8 mouse cellular contexts compared by ENCODE assay signal in the genomic region with DNA sequence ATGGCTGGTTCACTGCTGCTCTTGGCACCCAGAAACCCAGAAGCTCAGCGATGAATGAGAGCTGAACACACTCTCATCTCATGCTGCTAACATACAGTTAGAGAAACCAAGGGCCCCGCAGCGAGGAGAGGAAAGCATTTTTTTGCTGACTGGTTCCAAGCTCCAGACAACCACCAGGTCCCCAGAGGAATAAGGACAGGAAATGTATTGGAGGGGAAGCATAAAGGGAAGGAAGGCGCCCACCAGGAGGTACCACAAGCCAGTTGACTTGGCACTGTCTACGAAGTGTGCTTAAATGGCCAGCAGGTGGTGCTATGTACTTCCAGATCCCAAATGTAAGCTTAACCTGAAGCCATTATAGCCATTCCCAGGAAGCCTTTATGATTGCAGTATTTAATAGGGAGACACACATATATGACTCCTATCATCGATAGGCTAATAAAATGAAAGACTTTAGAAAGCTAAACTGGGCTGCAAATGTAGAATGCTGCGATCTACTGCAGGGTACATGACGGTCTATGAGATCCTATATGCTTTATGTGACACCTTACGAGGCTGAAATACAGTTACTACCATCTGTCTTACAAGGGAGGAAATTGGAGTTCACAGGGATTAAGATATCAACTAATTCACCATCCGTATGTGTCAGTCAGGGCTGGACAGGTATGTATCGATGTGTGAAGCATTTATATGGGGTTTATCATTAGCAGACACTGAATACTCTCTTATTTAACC. TPM values are rescaled to one million over a fixed set of nuclear protein-coding genes. Genes with fewer than 3 reads are reported as not detected.
DNase-seq lines count a peak whose midpoint lies in the region; ATAC-seq and TF ChIP-seq lines count a peak whose summit lies in the region.
"Had no signal": no experiment of that assay in that cellular context is flagged by ENCODE, and none has a peak within 500 bp of the region (broad histone marks: within the 10 kb centered on the region; RNA-seq: fewer than 3 reads in every experiment).

No protein-coding gene starts in this region.

- in situ Hi-C loops in ES-E14 (cut with MboI; ENCODE audit: low sequenced_read_pairs in 2 of 2, unreplicated experiment in 2 of 2), result loop anchor here in 1 of 2 experiments (10.0 kb wide), 1 partner anchor 689 kb away; no protein-coding TSS in a partner anchor

- H3K27ac ChIP-seq in ES-E14 (ENCODE audit: insufficient read depth, low read depth, low read length, poor library complexity, severe bottlenecking), result no peak overlapping the region
- H3K27ac ChIP-seq in embryonic facial prominence, embryonic 12.5 days, result no peak overlapping the region

- WGBS in embryonic facial prominence, embryonic 12.5 days, result 38% methylated on average over 11 of the region's 11 CpGs

- no peak overlapping the region for H3K9ac ChIP-seq in ES-E14 (ENCODE audit: insufficient read depth, low read depth, low read length, poor library complexity, severe bottlenecking)
- no peak overlapping the region for H3K9ac ChIP-seq in embryonic facial prominence, embryonic 12.5 days

- no peak overlapping the region for H3K4me2 ChIP-seq in embryonic facial prominence, embryonic 12.5 days (replicated peaks)

- 0 out of 2 replicates have a peak, but pooled peaks cover 11% of the 10 kb centered on the region for H3K27me3 ChIP-seq in embryonic facial prominence, embryonic 12.5 days

- no peaks in the 10 kb centered on the region for H3K36me3 ChIP-seq in ES-E14 (ENCODE audit: control insufficient read depth, insufficient read depth, low read length, poor library complexity, severe bottlenecking)
- H3K36me3 ChIP-seq in embryonic facial prominence, embryonic 12.5 days, result no peaks in the 10 kb centered on the region

- H3K9me3 ChIP-seq in ES-E14 (ENCODE audit: control insufficient read depth, insufficient read depth, low read depth, low read length), result no peaks in the 10 kb centered on the region
- H3K9me3 ChIP-seq in embryonic facial prominence, embryonic 12.5 days, result no peaks in the 10 kb centered on the region

- no peak overlapping the region for H3K4me3 ChIP-seq in ES-E14 (ENCODE audit: insufficient read depth in 1 of 2, low read depth in 1 of 2, low read length in 2 of 2, poor library complexity in 1 of 2, severe bottlenecking in 1 of 2)
- H3K4me3 ChIP-seq in embryonic facial prominence, embryonic 12.5 days, result no peak overlapping the region

- 0 out of 2 replicates have a peak, but pooled peaks have one; percentile 39 for ATAC-seq in embryonic facial prominence, embryonic 12.5 days (ENCODE audit: insufficient number of reproducible peaks, insufficient read depth, low FRiP score, low TSS enrichment)
- peak; percentile 71 to 77 for ATAC-seq in hematopoietic stem cell, adult 5-6 weeks (replicated peaks in 1 of 2; ENCODE audit: insufficient read depth in 1 of 2, low FRiP score in 2 of 2, low TSS enrichment in 1 of 2, low read depth in 1 of 2, poor library complexity in 2 of 2, severe bottlenecking in 2 of 2)

- peaks cover 0 to 5% of the 10 kb centered on the region in 2 experiments; a peak in 1 of 4 replicates for H3K4me1 ChIP-seq in ES-E14 (ENCODE audit: control insufficient read depth in 2 of 2, insufficient read depth in 2 of 2, low read length in 2 of 2, poor library complexity in 1 of 2)
- H3K4me1 ChIP-seq in embryonic facial prominence, embryonic 12.5 days, result peaks cover 17% of the 10 kb centered on the region

- peak; percentile 47 for DNase-seq in ES-E14 (ENCODE audit: low read depth, low spot score)
- peak; percentile 73 for DNase-seq in adrenal gland, postnatal 10 days
- DNase-seq in layer of hippocampus, adult 18-20 months (ENCODE audit: low spot score in 2 of 2), result peak; percentile 25 to 84
- peak; percentile 62 for DNase-seq in lung, postnatal 25 days (ENCODE audit: low spot score)
- DNase-seq in right cerebral cortex, adult 2 months (ENCODE audit: low spot score in 2 of 2), result peak; percentile 75 to 83

TF ChIP-seq in ES-E14, 5 proteins besides CTCF, POLR2A, EP300 and RAD21:
- TF ChIP-seq HCFC1 (IDR thresholded peaks at IDR 0.05; ENCODE audit: borderline replicate concordance, insufficient read depth, low read length), result no peak
- TF ChIP-seq CHD2 (IDR thresholded peaks at IDR 0.05; ENCODE audit: low read depth, low read length), result no peak
- TF ChIP-seq MAFK (IDR thresholded peaks at IDR 0.05; ENCODE audit: insufficient read depth, low read depth, low read length), result no peak
- peak; percentile 80; the same call in 1 of the 2 replicates for TF ChIP-seq ZC3H11A (IDR thresholded peaks at IDR 0.05; ENCODE audit: borderline replicate concordance, low read depth, low read length)
- TF ChIP-seq ZNF384 (IDR thresholded peaks at IDR 0.05; ENCODE audit: low read depth, low read length), result no peak

RNA-seq across cellular contexts. Expression of a gene that starts 33.1 kb away (rescaled TPM):
- total RNA-seq in ES-E14 (2012; rRNA removed), result not detected in 2 replicates
- not detected for total RNA-seq in adrenal gland, postnatal 10 days (2021)
- not detected in 2 replicates for polyA plus RNA-seq in embryonic facial prominence, embryonic 12.5 days (2016; fragmentation: Nextera tagmentation; extraction: Ambion mirVana)
- total RNA-seq in hematopoietic stem cell, adult 5-6 weeks (2017), result not detected in 2 replicates
- total RNA-seq in layer of hippocampus, adult 18-20 months (2021), result not detected
- polyA plus RNA-seq: lung, embryonic 16.5 days had no signal
